Mouse (Mus musculus) lung, adult 2 months (tissue): ENCODE results near the gene Tas1r3.

Experiments used
- CTCF ChIP-seq: fragments of 200-500 bp; IDR thresholded peaks from 2 replicates; pipeline ENCODE4 v1.5.1; 2011; ENCODE audit warnings: mild to moderate bottlenecking, low read length, control low read depth; ENCODE audit not compliant: insufficient read depth
- POLR2A ChIP-seq: fragments of 200-500 bp; IDR thresholded peaks from 2 replicates; pipeline ENCODE4 v1.6.1; 2011; ENCODE audit warnings: low read depth, mild to moderate bottlenecking, control low read depth, low read length, borderline replicate concordance; ENCODE audit errors: extremely low read depth

DNA sequence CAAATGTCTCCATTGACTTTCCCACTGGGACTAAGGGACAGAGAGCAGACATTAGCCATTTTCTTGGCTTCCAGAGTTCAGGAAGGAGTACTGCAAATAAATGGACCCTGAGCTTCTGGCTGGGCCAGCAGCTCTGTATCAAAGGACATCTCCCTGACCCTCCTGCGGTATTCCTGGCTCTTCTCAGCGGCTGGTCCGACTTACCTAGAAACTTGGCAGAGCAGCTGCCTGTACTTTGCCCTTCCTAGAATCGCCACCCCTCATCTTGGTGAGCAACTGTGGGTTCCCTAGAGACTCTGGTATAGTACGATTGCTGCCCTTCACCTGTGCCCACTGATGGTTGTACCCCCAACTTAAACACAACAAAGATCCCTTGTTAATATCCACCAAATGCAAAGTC lies 19.9 kb downstream of the Tas1r3 start:
- no peak for TF ChIP-seq CTCF
- TF ChIP-seq POLR2A = no peak
